Mouse (Mus musculus) heart, adult 2 months (tissue): ENCODE data around the gene Ipmk. TPM values are rescaled to one million over a fixed set of nuclear protein-coding genes. Genes with fewer than 3 reads are reported as not detected.
"Not testable (repeated sequence)": the region's sequence is repeated elsewhere in the genome, so short reads cannot be mapped to it uniquely, and the experiment has no call there.

Experiments
- DNase-seq, 2 experiments: peaks; one replicate each; pipeline ENCODE4 v3.0.0; 2021
- H3K27ac ChIP-seq: fragments of 200-600 bp; 2 replicates; pipeline ENCODE4 v1.8.1; 2022
- H3K27me3 ChIP-seq: fragments of 200-500 bp; 2 replicates; pipeline ENCODE4 v1.6.1; 2012; ENCODE audit warnings: mild to moderate bottlenecking, low read length, inconsistent platforms, mixed read lengths; ENCODE audit not compliant: control insufficient read depth, insufficient read depth
- H3K36me3 ChIP-seq: fragments of 200-500 bp; 2 replicates; pipeline ENCODE4 v1.6.1; 2012; ENCODE audit warnings: low read length, inconsistent platforms; ENCODE audit not compliant: control insufficient read depth, insufficient read depth
- H3K4me1 ChIP-seq: fragments of 200-500 bp; 2 replicates; pipeline ENCODE4 v1.6.1; 2011; ENCODE audit warnings: low read length; ENCODE audit not compliant: control insufficient read depth, insufficient read depth
- H3K4me3 ChIP-seq: fragments of 200-600 bp; 2 replicates; pipeline ENCODE4 v1.8.1; 2022
- H3K79me2 ChIP-seq: fragments of 200-500 bp; replicated peaks from 2 replicates; pipeline ENCODE4 v1.6.1; 2012; ENCODE audit warnings: mild to moderate bottlenecking, inconsistent platforms, low read length, moderate library complexity, mixed read lengths; ENCODE audit not compliant: control insufficient read depth, insufficient read depth
- H3K9ac ChIP-seq: fragments of 200-500 bp; 2 replicates; pipeline ENCODE4 v1.6.1; 2012; ENCODE audit warnings: low read depth, mild to moderate bottlenecking, control low read depth, inconsistent platforms, low read length, mixed read lengths
- CTCF ChIP-seq: fragments of 200-600 bp; IDR thresholded peaks from 2 replicates; pipeline ENCODE4 v1.8.1; 2022; ENCODE audit warnings: antibody characterized with exemption, mild to moderate bottlenecking, moderate library complexity
- EP300 ChIP-seq: fragments of 200-500 bp; IDR thresholded peaks from 2 replicates; pipeline ENCODE4 v1.6.1; 2011; ENCODE audit warnings: low read depth, low read length, control low read depth; ENCODE audit not compliant: insufficient read depth
- POLR2A ChIP-seq: fragments of 200-500 bp; IDR thresholded peaks from 2 replicates; pipeline ENCODE4 v1.6.1; 2011; ENCODE audit warnings: mild to moderate bottlenecking, low read depth, low read length, control low read depth; ENCODE audit not compliant: insufficient read depth
- WGBS: fragments of 180-500 bp; shearing (Covaris S2); methylation state at CpG from one replicate; pipeline ENCODE4 v1.1.7; 2018; 5-methylcytosine and 5-hydroxymethylcytosine counted together
- intact Hi-C: fragments of 180-260 bp; cut with DNase I; formaldehyde crosslinking; loops from one replicate; pipeline ENCODE4 v1.15.1; 2025
- polyA plus RNA-seq: library from polyadenylated mRNA; depleted of rRNA; stranded (reverse); fragments of >200 nt; gene quantifications from 2 replicates; pipeline ENCODE4 v1.2.3, GENCODE M21; 2012
- total RNA-seq, 2 experiments: library from RNA; stranded (reverse); gene quantifications; 2 replicates each; pipeline ENCODE4 v1.2.3; 2021

Ipmk gene
- total and polyA plus RNA-seq, 3 experiments, result 5.0 to 17.9 (median 12.6) TPM

- Histone ChIP-seq H3K27ac (no peak overlapping the region), H3K4me3 (no peak overlapping the region), H3K27me3 (no peaks in the 10 kb centered on the region), H3K4me1 (no peaks in the 10 kb centered on the region), H3K9ac (no peak overlapping the region), H3K36me3 (no peaks in the 10 kb centered on the region), H3K79me2 (no peaks in the 10 kb centered on the region)
- TF ChIP-seq CTCF (no peak), EP300 (no peak), POLR2A (no peak)
- intact Hi-C loops, result no loop called here
- no peak for DNase-seq
- 87% methylated on average over 7 of the region's 7 CpGs for WGBS
These were observed 32.8 kb downstream of the Ipmk start for GRCm38 (mm10) chr10:71380406-71380805.

DNA sequence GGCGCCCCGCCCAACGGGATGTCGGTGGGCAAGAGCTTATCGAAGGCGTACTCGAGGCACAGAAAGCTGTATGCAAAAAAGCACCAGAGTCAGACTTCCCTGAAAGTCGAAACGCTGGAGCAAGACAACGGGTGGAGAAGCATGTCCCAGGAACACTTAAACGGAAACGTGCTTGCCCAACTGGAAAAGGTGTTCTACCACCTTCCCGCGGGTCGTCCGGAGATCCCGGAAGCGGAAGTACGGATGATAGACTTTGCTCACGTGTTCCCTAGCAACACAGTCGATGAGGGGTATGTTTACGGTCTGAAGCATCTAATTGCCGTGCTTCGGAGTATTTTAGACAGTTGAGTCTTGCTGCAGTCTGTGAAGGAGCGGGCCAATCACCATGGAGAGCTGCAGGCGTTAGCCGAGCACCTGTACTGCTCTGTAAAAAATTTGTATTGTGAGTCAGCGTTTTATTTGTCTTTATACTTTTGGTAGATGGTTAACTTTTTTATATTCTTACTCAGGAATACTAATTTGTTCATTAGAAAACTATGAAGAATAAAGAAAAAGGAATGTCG lies 34.0 kb downstream of the Ipmk start:
- Histone ChIP-seq H3K9ac (no peak overlapping the region), H3K27ac (no peak overlapping the region), H3K27me3 (no peaks in the 10 kb centered on the region), H3K79me2 (no peaks in the 10 kb centered on the region), H3K4me3 (no peak overlapping the region), H3K4me1 (no peaks in the 10 kb centered on the region), H3K36me3 (no peaks in the 10 kb centered on the region)
- WGBS, result 88% methylated on average over 29 of the region's 29 CpGs
- no peak for DNase-seq
- TF ChIP-seq CTCF, result no peak
- TF ChIP-seq EP300, result no peak
- no peak for TF ChIP-seq POLR2A
- intact Hi-C loops, result no loop called here

DNA sequence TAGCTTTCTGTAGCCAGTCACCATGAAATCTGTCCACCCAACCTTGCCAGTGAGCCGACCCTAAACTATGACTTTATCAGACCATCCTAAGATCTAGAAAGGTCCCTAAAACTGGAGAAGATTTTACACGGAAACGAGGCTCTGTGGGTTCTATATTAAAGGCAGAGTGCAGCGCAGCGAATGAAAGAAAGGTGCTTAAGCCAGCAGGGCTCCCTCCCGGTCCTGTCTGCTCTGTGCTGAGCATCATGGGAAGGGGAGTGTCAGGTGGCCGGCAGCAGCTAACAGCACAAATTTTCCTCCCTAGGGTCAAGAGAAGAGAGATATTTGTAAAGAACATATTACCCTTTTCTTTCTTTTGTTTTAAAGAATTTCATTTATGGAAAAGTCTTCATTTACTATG lies 34.5 kb downstream of the Ipmk start:
- no peaks in the 10 kb centered on the region for H3K79me2 ChIP-seq
- TF ChIP-seq POLR2A, result no peak
- TF ChIP-seq CTCF, result no peak
- no peak for TF ChIP-seq EP300
- H3K27me3 ChIP-seq, result no peaks in the 10 kb centered on the region
- no peak overlapping the region for H3K4me3 ChIP-seq
- 81% methylated on average over 7 of the region's 7 CpGs for WGBS
- DNase-seq, result no peak
- H3K9ac ChIP-seq, result no peak overlapping the region
- H3K27ac ChIP-seq, result no peak overlapping the region
- no peaks in the 10 kb centered on the region for H3K4me1 ChIP-seq
- intact Hi-C loops, result no loop called here
- no peaks in the 10 kb centered on the region for H3K36me3 ChIP-seq

GRCm38 (mm10) chr10:71382858-71383551 lies 35.4 kb downstream of the Ipmk start:
- H3K4me3 ChIP-seq, result no peak overlapping the region
- no peaks in the 10 kb centered on the region for H3K27me3 ChIP-seq
- H3K27ac ChIP-seq, result no peak overlapping the region
- no peaks in the 10 kb centered on the region for H3K36me3 ChIP-seq
- no peak for DNase-seq
- intact Hi-C loops, result no loop called here
- no peaks in the 10 kb centered on the region for H3K79me2 ChIP-seq
- no peaks in the 10 kb centered on the region for H3K4me1 ChIP-seq
- TF ChIP-seq CTCF (no peak), POLR2A (no peak), EP300 (no peak)
- 79% methylated on average over 8 of the region's 8 CpGs for WGBS
- no peak overlapping the region for H3K9ac ChIP-seq

- H3K27ac ChIP-seq, H3K36me3 ChIP-seq, H3K4me1 ChIP-seq, DNase-seq, intact Hi-C loops, H3K27me3 ChIP-seq, H3K9ac ChIP-seq, H3K4me3 ChIP-seq, H3K79me2 ChIP-seq: not testable (repeated sequence)
- 58% methylated on average over 6 of the region's 6 CpGs for WGBS
These were observed 36.0 kb downstream of the Ipmk start for GRCm38 (mm10) chr10:71383552-71383924.

DNA sequence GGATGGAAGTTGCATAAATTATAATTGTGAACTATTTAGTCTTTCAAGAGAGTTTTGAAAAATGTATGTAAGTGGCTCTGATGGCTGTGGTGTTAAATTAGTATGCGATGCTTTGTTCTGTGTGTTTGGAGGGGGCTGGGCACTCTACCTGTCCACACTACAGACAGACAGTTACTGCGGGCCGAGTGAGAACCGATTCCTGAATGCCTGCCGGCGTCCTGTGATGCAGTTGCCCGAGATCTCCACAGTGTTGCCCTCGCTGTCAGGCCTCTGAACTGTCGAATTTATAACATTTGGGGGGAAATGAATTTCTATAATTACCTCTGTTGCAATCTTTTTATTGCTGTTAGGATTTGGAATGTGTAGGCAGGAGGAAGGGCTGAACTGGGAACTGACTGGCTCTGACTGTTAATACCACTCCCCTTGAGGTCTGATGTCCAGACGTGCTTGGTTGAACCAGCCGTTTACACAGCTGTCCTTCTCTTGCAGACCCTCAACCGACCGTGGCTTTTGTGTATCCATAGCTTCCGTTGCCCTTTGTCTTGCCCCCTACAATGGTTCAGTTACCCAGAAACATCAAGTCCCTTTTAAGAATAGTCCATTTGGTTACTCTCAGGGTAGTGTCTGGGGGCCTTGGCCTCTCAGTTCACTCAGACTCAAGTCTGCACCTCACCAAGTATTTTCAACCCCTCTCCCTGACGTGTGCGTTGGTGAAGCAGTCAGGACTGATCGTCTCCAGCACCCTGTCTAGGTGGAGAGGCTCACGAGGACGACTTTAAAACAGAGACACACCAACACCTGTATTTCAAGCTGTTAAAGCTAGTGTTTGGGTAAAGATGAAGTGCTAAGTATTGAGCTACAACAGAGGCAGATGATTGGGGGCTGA lies 36.8 kb downstream of the Ipmk start:
- no peaks in the 10 kb centered on the region for H3K4me1 ChIP-seq
- 88% methylated on average over 19 of the region's 19 CpGs for WGBS
- no peaks in the 10 kb centered on the region for H3K79me2 ChIP-seq
- H3K27ac ChIP-seq, result no peak overlapping the region
- H3K4me3 ChIP-seq, result no peak overlapping the region
- no peaks in the 10 kb centered on the region for H3K36me3 ChIP-seq
- no peak for TF ChIP-seq EP300
- no peaks in the 10 kb centered on the region for H3K27me3 ChIP-seq
- H3K9ac ChIP-seq, result no peak overlapping the region
- DNase-seq, result no peak
- intact Hi-C loops, result no loop called here
